Mouse (Mus musculus): ENCODE results near the gene Cd200r3. TPM values are rescaled to one million over a fixed set of nuclear protein-coding genes. Genes with fewer than 3 reads are reported as not detected.

The Cd200r3 gene
- polyA plus RNA-seq, 1 experiment from 2014 or later = not detected

DNA sequence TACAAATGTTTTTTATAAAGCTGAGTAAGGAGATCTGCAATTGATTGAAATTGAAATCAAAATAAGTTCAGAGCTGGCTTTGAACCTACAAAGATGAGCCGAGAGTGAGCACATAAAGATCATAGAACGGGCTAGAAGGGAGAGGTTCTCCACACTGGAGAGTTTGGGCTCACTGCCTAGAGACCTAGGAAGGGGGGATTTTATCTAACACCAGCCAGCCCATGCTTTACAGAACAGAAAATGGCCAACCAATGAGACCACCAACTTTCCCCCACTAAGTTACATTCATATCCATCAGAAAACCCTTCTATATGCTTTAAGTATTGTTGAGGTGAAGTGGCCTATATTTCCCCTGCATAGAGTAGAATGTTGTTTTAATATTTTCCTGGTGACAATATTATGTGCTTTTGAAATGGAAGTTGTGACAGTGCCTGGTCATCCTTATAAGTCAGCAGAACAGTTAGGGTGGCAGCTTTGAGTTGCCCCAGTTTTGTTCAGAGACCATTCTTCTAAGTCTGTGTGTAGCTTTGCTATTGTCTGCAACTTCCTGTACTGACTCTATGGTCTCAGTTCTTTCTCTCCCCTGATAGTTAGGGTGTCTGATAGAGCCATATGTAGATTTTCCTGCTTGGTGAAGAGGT lies 77.3 kb downstream of the Cd200r3 start:
- H3K4me3 ChIP-seq = no peak overlapping the region
- H3K9ac ChIP-seq (replicated peaks) = no peak overlapping the region
- WGBS = 78% methylated on average over 2 of the region's 2 CpGs
- H3K4me2 ChIP-seq (replicated peaks) = no peak overlapping the region
- H3K27me3 ChIP-seq = no peaks in the 10 kb centered on the region
- ATAC-seq (ENCODE audit: low FRiP score, low read depth) = no peak
- H3K36me3 ChIP-seq = no peaks in the 10 kb centered on the region
- no peaks in the 10 kb centered on the region for H3K9me3 ChIP-seq
- H3K4me1 ChIP-seq = no peaks in the 10 kb centered on the region
- no peak overlapping the region for H3K27ac ChIP-seq (replicated peaks)

DNA sequence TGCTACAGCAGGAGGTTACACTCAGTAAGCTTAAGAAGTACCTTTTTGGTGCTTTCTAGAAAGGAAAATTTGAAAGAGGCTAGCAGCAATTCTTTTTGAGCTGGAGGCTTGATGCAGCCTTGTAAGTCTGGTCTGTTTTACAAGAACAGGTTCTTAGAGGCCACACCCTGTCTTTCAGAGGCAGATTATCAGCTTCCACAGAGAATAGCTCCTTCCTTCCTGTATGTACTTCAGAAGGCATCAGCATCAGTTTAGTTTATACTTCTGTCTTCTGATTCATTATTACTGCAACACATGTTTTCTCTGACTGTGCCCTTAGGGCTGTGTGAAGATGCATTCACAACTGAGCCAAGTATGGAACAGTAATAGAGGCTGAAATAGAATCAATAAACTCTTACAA lies 78.0 kb downstream of the Cd200r3 start:
- no peak overlapping the region for H3K9ac ChIP-seq (replicated peaks)
- no peaks in the 10 kb centered on the region for H3K4me1 ChIP-seq
- H3K27ac ChIP-seq (replicated peaks) = no peak overlapping the region
- no peaks in the 10 kb centered on the region for H3K9me3 ChIP-seq
- no peak overlapping the region for H3K4me3 ChIP-seq
- H3K4me2 ChIP-seq (replicated peaks) = no peak overlapping the region
- H3K36me3 ChIP-seq = no peaks in the 10 kb centered on the region
- no peak for ATAC-seq (ENCODE audit: low FRiP score, low read depth)
- H3K27me3 ChIP-seq = no peaks in the 10 kb centered on the region

- Histone ChIP-seq H3K4me1 (no peaks in the 10 kb centered on the region), H3K4me3 (no peak overlapping the region), H3K27me3 (no peaks in the 10 kb centered on the region), H3K36me3 (no peaks in the 10 kb centered on the region), H3K4me2 (replicated peaks) (no peak overlapping the region), H3K27ac (replicated peaks) (no peak overlapping the region), H3K9ac (replicated peaks) (no peak overlapping the region), H3K9me3 (no peaks in the 10 kb centered on the region)
- ATAC-seq (ENCODE audit: low FRiP score, low read depth) = no peak
- 63% methylated on average over 4 of the region's 4 CpGs for WGBS
Measured at GRCm38 (mm10) chr16:45023904-45024303, 80.4 kb downstream of the Cd200r3 start.

DNA sequence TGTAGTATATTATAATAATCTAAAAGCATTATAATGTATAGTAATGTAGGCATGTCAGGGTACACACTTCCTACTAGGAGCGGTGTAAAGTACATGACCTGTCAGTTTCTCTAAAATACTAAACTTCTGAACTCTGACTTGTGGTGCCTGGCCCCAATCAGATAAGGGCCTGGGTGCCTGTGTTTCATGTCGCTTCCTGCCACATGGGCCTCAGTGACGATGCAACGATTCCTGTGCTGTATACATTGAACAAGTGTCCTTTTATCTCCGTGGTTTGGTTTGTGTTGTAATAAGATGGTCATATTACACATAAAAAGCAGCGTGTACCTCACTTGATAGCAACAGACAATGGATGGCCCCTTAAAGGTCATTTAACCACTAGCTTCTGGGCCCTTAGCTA lies 81.8 kb downstream of the Cd200r3 start:
- Histone ChIP-seq H3K36me3 (no peaks in the 10 kb centered on the region), H3K4me1 (no peaks in the 10 kb centered on the region), H3K4me2 (replicated peaks) (no peak overlapping the region), H3K9me3 (no peaks in the 10 kb centered on the region), H3K9ac (replicated peaks) (no peak overlapping the region), H3K27me3 (no peaks in the 10 kb centered on the region), H3K27ac (replicated peaks) (no peak overlapping the region), H3K4me3 (no peak overlapping the region)
- 86% methylated on average over 6 of the region's 6 CpGs for WGBS
- no peak for ATAC-seq (ENCODE audit: low FRiP score, low read depth)

DNA sequence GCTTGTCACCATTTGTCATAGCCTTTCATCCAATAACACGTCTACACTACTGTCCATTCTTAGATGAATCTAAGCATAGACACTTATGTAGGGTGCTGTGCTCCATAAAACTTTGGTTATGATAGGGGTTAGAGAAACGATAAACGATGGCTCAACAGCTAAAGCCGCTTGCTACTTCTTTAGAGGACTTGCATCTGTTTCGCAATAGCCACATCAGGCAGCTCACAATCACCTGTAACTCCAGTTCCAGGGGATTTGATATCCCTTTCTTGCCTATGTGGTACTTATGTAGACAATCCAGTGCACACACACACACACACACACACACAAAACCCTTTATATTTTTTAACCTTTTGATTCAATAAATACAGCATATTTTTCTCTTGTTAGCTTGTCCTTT lies 85.6 kb downstream of the Cd200r3 start:
- Histone ChIP-seq H3K9me3 (no peaks in the 10 kb centered on the region), H3K27me3 (no peaks in the 10 kb centered on the region), H3K4me1 (no peaks in the 10 kb centered on the region), H3K36me3 (no peaks in the 10 kb centered on the region), H3K27ac (replicated peaks) (no peak overlapping the region), H3K9ac (replicated peaks) (no peak overlapping the region), H3K4me3 (no peak overlapping the region), H3K4me2 (replicated peaks) (no peak overlapping the region)
- 94% methylated on average over 5 of the region's 5 CpGs for WGBS
- no peak for ATAC-seq (ENCODE audit: low FRiP score, low read depth)

GRCm38 (mm10) chr16:45029493-45029892 lies 86.0 kb downstream of the Cd200r3 start:
- no peak overlapping the region for H3K4me2 ChIP-seq (replicated peaks)
- 100% methylated on average over 1 of the region's 1 CpGs for WGBS
- no peaks in the 10 kb centered on the region for H3K36me3 ChIP-seq
- H3K4me1 ChIP-seq = no peaks in the 10 kb centered on the region
- no peaks in the 10 kb centered on the region for H3K27me3 ChIP-seq
- H3K9me3 ChIP-seq = no peaks in the 10 kb centered on the region
- H3K4me3 ChIP-seq = no peak overlapping the region
- no peak overlapping the region for H3K27ac ChIP-seq (replicated peaks)
- ATAC-seq (ENCODE audit: low FRiP score, low read depth) = no peak
- no peak overlapping the region for H3K9ac ChIP-seq (replicated peaks)

DNA sequence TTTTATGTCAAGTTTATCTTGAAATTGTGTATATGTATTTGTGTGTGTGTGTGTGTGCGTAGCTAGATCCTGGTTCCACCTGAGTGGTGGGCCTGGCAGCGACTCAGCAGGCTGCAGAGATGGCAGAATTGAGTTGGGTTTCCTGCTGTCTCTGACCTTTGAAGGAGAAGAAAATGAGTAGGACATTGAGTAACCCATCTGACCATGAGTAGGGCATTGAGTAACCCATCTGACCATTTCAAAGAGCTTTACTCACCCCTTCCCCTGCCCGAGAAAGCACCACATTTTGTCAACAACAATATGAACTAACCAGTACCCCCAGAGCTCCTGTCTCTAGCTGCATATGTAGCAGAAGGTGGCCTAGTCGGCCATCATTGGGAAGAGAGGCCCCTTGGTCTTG lies 86.6 kb downstream of the Cd200r3 start:
- 89% methylated on average over 4 of the region's 4 CpGs for WGBS
- no peak for ATAC-seq (ENCODE audit: low FRiP score, low read depth)

DNA sequence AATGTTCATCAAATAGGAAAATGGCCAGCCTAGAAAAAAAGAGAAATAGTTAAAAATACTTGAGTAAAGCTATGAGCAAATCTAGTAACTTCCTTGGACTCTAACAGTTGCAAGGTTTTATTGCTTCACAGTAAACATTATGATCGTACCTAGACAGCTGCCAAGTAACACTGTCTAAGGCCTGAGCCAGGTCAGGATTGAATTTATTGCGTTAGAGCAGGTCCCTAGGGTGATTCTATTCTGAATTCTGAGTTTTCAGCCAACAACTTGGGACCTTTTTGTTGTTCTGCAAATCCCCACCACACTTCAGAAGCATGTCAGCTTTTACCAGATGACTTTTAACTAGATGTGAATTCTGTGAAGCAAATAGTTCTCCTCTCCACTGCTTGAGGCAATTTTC lies 87.3 kb downstream of the Cd200r3 start:
- no peaks in the 10 kb centered on the region for H3K36me3 ChIP-seq
- no peak overlapping the region for H3K9ac ChIP-seq (replicated peaks)
- no peak overlapping the region for H3K4me2 ChIP-seq (replicated peaks)
- no peaks in the 10 kb centered on the region for H3K9me3 ChIP-seq
- ATAC-seq (ENCODE audit: low FRiP score, low read depth) = no peak
- WGBS = 75% methylated on average over 2 of the region's 2 CpGs
- H3K4me3 ChIP-seq = no peak overlapping the region
- no peaks in the 10 kb centered on the region for H3K27me3 ChIP-seq
- no peak overlapping the region for H3K27ac ChIP-seq (replicated peaks)
- no peaks in the 10 kb centered on the region for H3K4me1 ChIP-seq

More for the DNA sequence above, 86.6 kb downstream of the Cd200r3 start:
- Histone ChIP-seq H3K4me3 (no peak overlapping the region), H3K27ac (replicated peaks) (no peak overlapping the region), H3K36me3 (no peaks in the 10 kb centered on the region), H3K4me1 (no peaks in the 10 kb centered on the region), H3K9ac (replicated peaks) (no peak overlapping the region), H3K27me3 (no peaks in the 10 kb centered on the region), H3K9me3 (no peaks in the 10 kb centered on the region), H3K4me2 (replicated peaks) (no peak overlapping the region)

Other genes starting within 250 kb of the Cd200r3 start
- gene Nepro, start 219.4 kb upstream of the Cd200r3 start, polyA plus RNA-seq (2016; fragmentation: Nextera tagmentation; extraction: Ambion mirVana) = 9.5 and 9.9 TPM in 2 replicates
- gene Gtpbp8, start 197.3 kb upstream of the Cd200r3 start, polyA plus RNA-seq (2016; fragmentation: Nextera tagmentation; extraction: Ambion mirVana) = 37.9 and 40.1 TPM in 2 replicates
- 0.64 and 0.79 TPM in 2 replicates for gene Cd200r1, start 177.9 kb upstream of the Cd200r3 start, polyA plus RNA-seq (2016; fragmentation: Nextera tagmentation; extraction: Ambion mirVana)
- gene Cd200r4, start 131.9 kb upstream of the Cd200r3 start, polyA plus RNA-seq (2016; fragmentation: Nextera tagmentation; extraction: Ambion mirVana) = 0.17 TPM in 1 of 2 replicates, not detected in the other
- not detected in 2 replicates for gene Cd200r2, start 76.6 kb upstream of the Cd200r3 start, polyA plus RNA-seq (2016; fragmentation: Nextera tagmentation; extraction: Ambion mirVana)
- 20.6 and 26.1 TPM in 2 replicates for gene Ccdc80, start 149.7 kb downstream of the Cd200r3 start, polyA plus RNA-seq (2016; fragmentation: Nextera tagmentation; extraction: Ambion mirVana)
- 20.4 and 20.6 TPM in 2 replicates for gene Slc35a5, start 215.0 kb downstream of the Cd200r3 start, polyA plus RNA-seq (2016; fragmentation: Nextera tagmentation; extraction: Ambion mirVana)
- 41.8 and 46.4 TPM in 2 replicates for gene Atg3, start 215.1 kb downstream of the Cd200r3 start, polyA plus RNA-seq (2016; fragmentation: Nextera tagmentation; extraction: Ambion mirVana)